Mouse (Mus musculus) liver, embryonic 14.5 days (tissue): ENCODE data around the gene Slc16a1.

Source experiments
- CTCF ChIP-seq: IDR thresholded peaks from 2 replicates; pipeline ENCODE4 v1.5.1; 2016; ENCODE audit warnings: antibody characterized with exemption, low read depth, control low read depth
- EP300 ChIP-seq: IDR thresholded peaks from 2 replicates; pipeline ENCODE4 v1.6.1; 2016; ENCODE audit warnings: antibody characterized with exemption, low read depth

- TF ChIP-seq CTCF, result no peak
- no peak for TF ChIP-seq EP300
Measured at GRCm38 (mm10) chr3:104596451-104597134, 41.9 kb upstream of the Slc16a1 start.
